Mouse (Mus musculus) ovary, adult 2 months (tissue): ENCODE measurements around the gene Plekhm3. TPM values are rescaled to one million over a fixed set of nuclear protein-coding genes. Genes with fewer than 3 reads are reported as not detected.

ENCODE experiments used
- polyA plus RNA-seq: library from polyadenylated mRNA; depleted of rRNA; stranded (reverse); fragments of >200 nt; gene quantifications from 2 replicates; pipeline ENCODE4 v1.2.3, GENCODE M21; 2012; rRNA removed

The Plekhm3 gene
- polyA plus RNA-seq = 5.4 and 6.4 TPM in 2 replicates

DNA sequence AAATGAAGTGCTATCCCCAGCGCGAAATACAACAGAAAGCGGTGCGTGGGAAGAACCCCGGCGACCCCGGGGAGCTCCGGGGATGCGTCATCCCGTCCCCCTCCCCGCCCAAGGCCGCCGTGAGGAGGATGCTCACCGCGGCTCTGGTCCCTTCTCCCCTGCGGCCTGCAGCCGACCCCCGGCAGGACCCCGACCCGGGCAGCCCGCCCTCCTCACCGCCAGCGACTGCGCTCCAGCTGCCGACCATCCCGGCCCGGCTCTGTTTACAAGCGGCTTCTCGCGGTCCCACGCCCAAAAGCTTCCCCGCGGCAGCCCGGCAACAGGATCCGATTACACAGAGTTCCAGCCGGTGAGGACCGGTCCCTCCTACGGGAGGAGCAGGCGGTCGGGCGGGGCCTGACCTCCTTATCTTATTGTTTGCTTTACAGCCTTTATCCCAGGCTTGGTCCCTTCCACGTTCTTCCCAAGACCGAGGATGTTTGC, at the start of gene Plekhm3:
TSS of gene Plekhm3 (minus strand) at position 346 of the 483 bp plus-strand sequence.

DNA sequence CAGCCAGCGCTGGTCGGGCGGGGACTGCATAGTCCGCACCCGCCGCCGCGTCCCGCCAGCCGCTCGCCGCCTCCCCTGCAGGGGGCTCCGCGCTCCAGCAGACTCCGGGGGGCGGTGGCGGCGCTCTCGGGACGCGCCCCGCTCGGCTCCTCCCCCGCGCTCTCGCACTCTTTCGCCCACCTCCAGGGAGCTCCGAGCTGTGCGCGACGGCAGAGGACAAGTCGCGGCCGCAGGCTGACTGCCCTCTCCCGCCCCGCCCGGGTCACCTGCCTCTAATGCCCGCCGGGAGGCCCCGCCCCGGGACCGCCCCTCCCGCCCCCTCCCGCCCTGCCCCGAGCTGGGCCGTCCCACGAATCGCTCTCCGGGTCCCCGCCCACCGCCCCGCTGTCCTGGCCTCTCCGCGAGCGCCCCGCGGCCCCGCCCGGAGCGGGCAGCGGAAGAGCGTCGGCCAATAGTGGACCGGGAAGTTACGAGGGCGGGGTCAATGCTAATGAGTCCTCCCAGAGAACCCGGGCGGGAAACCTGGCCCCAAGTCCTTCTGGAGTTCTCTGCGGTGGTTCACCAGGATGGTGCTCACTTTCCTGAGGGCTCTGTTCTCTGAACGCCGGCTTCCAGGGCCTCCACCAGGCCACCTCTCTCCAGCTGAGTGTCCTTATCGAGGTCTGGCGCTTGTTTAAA, 219.0 kb downstream of the Plekhm3 start, which contains the start of gene Fzd5:
TSS of gene Fzd5 (minus strand) at position 250 of the 678 bp plus-strand sequence.

Other genes with a start within 250 kb of the Plekhm3 start
- gene Fzd5, start 219.1 kb downstream of the Plekhm3 start, polyA plus RNA-seq = 21.6 and 27.2 TPM in 2 replicates
- gene Akr1cl, start 75.9 kb upstream of the Plekhm3 start, polyA plus RNA-seq = 407 and 604 TPM in 2 replicates
- gene Cryge, start 94.3 kb upstream of the Plekhm3 start, polyA plus RNA-seq = 2.8 and 4.8 TPM in 2 replicates
- gene Crygd, start 106.6 kb upstream of the Plekhm3 start, polyA plus RNA-seq = 0.66 TPM in 1 of 2 replicates, not detected in the other
- 0.44 TPM in 2 replicates for gene Crygc, start 116.9 kb upstream of the Plekhm3 start, polyA plus RNA-seq
- gene Crygb, start 125.5 kb upstream of the Plekhm3 start, polyA plus RNA-seq = 0.79 and 1.2 TPM in 2 replicates
- 0.52 and 0.77 TPM in 2 replicates for gene Cryga, start 146.5 kb upstream of the Plekhm3 start, polyA plus RNA-seq
- gene Gm28845, start 162.7 kb upstream of the Plekhm3 start, polyA plus RNA-seq = 0.26 and 0.38 TPM in 2 replicates
- gene D630023F18Rik, start 166.4 kb upstream of the Plekhm3 start, polyA plus RNA-seq = 5.9 and 6.0 TPM in 2 replicates
- 113 and 137 TPM in 2 replicates for gene Idh1, start 229.7 kb upstream of the Plekhm3 start, polyA plus RNA-seq
- 5.3 and 7.0 TPM in 2 replicates for gene Pikfyve, start 229.9 kb upstream of the Plekhm3 start, polyA plus RNA-seq